Mouse (Mus musculus) cerebellum, postnatal 4 days (tissue): ENCODE measurements at regions not wholly inside any gene's neighbourhood (a gene's known extent, or its start where the extent isn't known, plus 50 kb on each side); places are given as distances from the start of the nearest gene placed in this dataset.
A peak's percentile ranks its signal among the peaks of the same experiment; 100 is the strongest.

ENCODE experiments used
- DNase-seq, 2 experiments: peaks; one replicate each; pipeline ENCODE4 v3.0.0; 2022; ENCODE audit warnings: low spot score in 2 of 2, mixed read lengths in 1 of 2

GRCm38 (mm10) chr2:73991818-73992217, 80.7 kb upstream of the Atp5g3 start:
- DNase-seq = no peak

- DNase-seq = peak in 1 of 2 experiments; percentile 17
These were observed 76.4 kb upstream of the Atp5g3 start for GRCm38 (mm10) chr2:73987441-73988105.

GRCm38 (mm10) chr2:73985911-73986250, 74.8 kb upstream of the Atp5g3 start:
- no peak for DNase-seq

- no peak for DNase-seq
These were observed 74.2 kb upstream of the Atp5g3 start for GRCm38 (mm10) chr2:73985238-73985910.

GRCm38 (mm10) chr2:73983166-73983565, 72.0 kb upstream of the Atp5g3 start:
- no peak for DNase-seq

- no peak for DNase-seq
These were observed 66.9 kb upstream of the Atp5g3 start for GRCm38 (mm10) chr2:73978072-73978471.

- DNase-seq = no peak
These were observed 62.6 kb upstream of the Atp5g3 start for GRCm38 (mm10) chr2:73973774-73974173.

- DNase-seq = no peak
These were observed 56.5 kb upstream of the Atp5g3 start for GRCm38 (mm10) chr2:73967618-73968017.

GRCm38 (mm10) chr2:73965595-73965994, 54.5 kb upstream of the Atp5g3 start:
- peak in 1 of 2 experiments; percentile 55 for DNase-seq
